Mouse (Mus musculus): ENCODE data around the gene Yod1. TPM values are rescaled to one million over a fixed set of nuclear protein-coding genes. Genes with fewer than 3 reads are reported as not detected.

Gene Yod1
- 10 to 100 TPM; 16.0 to 17.2 TPM for total RNA-seq (2021)
- long read RNA-seq, experiment 1: 0 reads
- long read RNA-seq, experiment 2: 0 reads

DNA sequence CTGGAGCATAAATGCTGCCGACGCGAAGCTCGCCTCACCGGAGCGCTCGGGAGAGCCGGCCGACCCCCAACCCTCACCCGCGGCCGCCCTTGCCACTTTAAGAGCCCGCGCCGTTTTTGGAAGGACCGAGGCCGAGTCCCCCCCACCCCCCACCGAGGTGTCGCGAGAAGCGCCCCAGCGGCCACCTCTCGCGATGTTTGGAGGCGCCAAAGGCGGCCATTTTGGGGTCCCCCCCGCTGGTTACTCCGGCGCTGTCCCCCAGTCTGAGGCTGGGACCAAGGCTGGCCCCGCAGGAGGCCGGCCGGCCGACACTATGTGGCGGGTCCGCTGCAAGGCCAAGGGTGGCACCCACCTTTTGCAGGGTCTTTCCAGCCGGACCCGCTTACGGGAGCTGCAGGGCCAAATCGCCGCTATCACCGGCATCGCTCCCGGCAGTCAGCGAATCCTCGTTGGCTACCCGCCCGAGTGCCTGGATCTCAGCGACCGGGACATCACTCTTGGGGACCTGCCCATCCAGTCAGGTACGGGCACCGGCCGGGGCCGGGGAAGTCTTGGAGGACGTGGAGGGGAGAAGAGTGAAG lies at the start of gene Yod1:
Gene Yod1 (plus strand): TSS at position 37 of the 581 bp plus-strand sequence.
- no peak for TF ChIP-seq CTCF (IDR thresholded peaks at IDR 0.05)
- peak within 1 kb of the TSS; percentile 99 for H3K4me3 ChIP-seq
- peak within 1 kb of the TSS; percentile 96 for H3K27ac ChIP-seq
- DNase-seq (ENCODE audit: extremely low spot score in 1 of 2, low spot score in 2 of 2): peak; percentile 87 to 91
- intact Hi-C loops (cut with DNase I): loop anchor here (10.0 kb wide), 1 partner anchor 337 kb away; no protein-coding TSS in a partner anchor

DNA sequence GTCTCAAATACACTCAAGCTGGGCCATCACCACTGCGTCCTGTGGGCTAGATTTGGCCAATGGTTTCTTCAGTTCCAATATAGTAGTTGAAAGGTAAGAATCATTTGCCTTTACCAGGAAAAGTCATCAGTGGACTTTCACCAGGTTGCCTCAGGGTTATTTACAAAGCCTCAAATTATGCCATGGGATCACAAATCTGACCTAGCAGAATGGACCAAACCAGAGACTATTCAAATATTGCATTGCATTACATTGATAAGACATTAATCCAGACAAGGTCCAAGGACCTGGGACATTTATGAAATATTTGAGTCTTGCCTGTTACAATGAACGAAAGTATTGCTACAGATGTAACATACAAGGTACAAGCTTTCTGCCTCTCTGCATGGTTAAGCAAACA lies 38.6 kb upstream of the Yod1 start:
- intact Hi-C loops (cut with DNase I): no loop called here
- TF ChIP-seq CTCF (IDR thresholded peaks at IDR 0.05): no peak
- Histone ChIP-seq H3K4me3 (no peak overlapping the region), H3K27ac (no peak overlapping the region)
- DNase-seq (ENCODE audit: extremely low spot score in 1 of 2, low spot score in 2 of 2): no peak

DNA sequence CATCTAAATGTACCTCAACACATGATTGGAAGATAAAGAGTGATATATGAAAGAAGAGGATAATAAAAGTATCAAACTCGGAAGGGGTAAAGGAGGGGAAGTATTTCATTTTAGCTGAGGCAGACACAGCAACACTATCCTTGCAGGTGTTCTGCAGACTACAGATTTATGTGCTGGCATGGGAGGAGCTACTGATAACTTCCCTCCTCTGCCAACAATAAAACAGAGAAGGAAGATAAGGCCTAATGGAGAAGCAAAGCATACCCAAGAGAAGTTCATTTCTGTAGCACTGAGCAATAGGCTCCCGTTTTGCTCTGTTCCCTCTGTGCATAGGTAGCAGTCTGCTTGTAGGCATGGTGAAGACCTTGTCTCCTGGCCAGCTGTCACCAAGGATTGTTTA lies 36.1 kb upstream of the Yod1 start:
- H3K4me3 ChIP-seq: no peak overlapping the region
- H3K27ac ChIP-seq: no peak overlapping the region
- intact Hi-C loops (cut with DNase I): no loop called here
- DNase-seq (ENCODE audit: extremely low spot score in 1 of 2, low spot score in 2 of 2): no peak
- TF ChIP-seq CTCF (IDR thresholded peaks at IDR 0.05): no peak

DNA sequence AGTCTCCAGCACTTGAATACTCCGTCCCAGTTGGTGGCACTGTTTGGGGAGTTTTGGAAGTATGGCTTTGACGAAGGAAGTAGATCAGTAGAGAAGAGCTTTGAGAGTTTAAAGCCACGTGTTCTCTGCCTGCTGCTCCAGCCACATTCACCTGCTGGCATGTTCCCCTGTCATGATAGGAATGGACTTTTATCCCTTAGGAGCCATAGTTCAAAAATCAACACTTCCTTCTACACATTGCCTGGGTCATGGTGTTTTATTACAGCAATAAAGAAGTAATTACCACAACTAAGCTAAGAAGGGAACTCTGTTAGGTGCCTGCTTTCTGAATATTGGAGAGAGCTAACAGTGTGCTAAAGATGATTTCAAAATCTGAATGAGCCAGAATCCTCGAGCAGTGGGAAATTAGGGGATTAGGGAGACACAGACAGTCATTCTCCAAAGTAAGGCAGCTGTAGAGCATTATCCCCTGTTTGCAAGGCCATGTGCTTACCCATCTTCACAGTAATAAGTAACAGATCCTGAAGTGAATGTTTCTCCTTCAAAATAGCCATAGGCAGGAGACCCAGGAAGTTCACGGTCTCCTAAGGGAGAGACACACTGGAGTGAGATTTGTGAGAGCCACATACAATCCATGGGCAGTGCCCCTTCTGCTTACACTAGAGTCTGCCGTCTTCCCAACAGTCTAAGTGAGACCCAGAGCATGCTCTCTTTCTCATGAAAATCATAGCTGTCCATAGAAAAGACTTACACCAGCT lies 35.3 kb upstream of the Yod1 start:
- no peak for DNase-seq (ENCODE audit: extremely low spot score in 1 of 2, low spot score in 2 of 2)
- H3K4me3 ChIP-seq: no peak overlapping the region
- no peak overlapping the region for H3K27ac ChIP-seq
- intact Hi-C loops (cut with DNase I): no loop called here
- no peak for TF ChIP-seq CTCF (IDR thresholded peaks at IDR 0.05)

DNA sequence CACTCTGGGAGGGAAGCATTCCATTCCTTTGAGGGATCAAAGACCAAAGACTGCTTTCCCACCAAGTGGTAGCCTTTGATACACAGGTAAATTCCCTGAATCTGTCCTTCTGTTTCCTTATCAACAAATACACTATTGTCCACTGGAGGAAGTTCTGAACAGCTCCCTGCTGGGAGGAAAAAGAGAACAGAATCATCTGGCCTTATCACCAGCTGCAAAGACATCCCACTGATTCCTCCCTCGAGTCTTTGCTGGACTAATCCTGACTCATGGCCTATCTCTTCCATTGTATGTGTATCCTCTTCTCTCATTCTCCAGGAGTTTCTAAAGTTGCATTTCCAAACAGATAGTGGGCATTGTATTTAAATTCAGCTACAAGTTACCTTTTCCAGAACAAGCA lies 33.2 kb upstream of the Yod1 start:
- Histone ChIP-seq H3K27ac (no peak overlapping the region), H3K4me3 (no peak overlapping the region)
- TF ChIP-seq CTCF (IDR thresholded peaks at IDR 0.05): no peak
- intact Hi-C loops (cut with DNase I): no loop called here
- no peak for DNase-seq (ENCODE audit: extremely low spot score in 1 of 2, low spot score in 2 of 2)

GRCm38 (mm10) chr1:130698601-130699000 lies 18.5 kb upstream of the Yod1 start:
- H3K4me3 ChIP-seq: no peak overlapping the region
- TF ChIP-seq CTCF (IDR thresholded peaks at IDR 0.05): no peak
- H3K27ac ChIP-seq: no peak overlapping the region
- DNase-seq (ENCODE audit: extremely low spot score in 1 of 2, low spot score in 2 of 2): no peak
- intact Hi-C loops (cut with DNase I): no loop called here

DNA sequence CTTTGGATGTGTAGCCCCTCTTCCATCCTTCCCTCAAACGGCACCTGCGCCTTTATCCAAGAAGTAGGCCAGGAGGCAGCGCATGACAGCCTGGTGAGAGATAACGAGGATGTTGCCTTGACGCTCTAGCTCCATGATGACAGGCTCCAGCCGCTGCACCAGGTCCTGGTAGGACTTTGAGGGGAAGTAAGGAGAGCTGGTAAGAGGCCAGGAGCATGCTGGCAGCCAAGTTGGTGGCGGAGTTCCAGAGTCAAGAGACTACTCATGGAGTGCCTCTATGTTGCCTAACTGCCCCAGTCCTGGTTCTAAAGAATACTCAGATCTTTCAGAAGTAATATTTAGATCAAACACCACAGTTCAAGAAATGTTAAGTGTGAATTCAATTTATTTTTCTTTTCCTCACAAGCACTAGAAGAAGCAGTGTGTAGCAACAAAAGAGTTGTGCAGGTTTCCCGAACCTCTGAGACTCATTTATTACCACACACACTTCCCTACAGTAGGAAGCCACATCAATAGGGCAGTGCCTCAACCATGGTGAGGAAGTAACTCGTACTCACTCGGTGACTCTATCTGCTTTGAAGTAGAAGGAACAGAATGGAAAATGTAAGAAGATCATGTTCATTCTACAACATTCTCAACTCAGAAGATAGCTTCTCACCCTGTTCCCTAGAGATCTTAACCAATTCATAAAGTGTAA lies 17.0 kb upstream of the Yod1 start:
- H3K4me3 ChIP-seq: no peak overlapping the region
- TF ChIP-seq CTCF (IDR thresholded peaks at IDR 0.05): no peak
- no peak overlapping the region; the same call in 1 of the 2 replicates for H3K27ac ChIP-seq
- no peak for DNase-seq (ENCODE audit: extremely low spot score in 1 of 2, low spot score in 2 of 2)
- intact Hi-C loops (cut with DNase I): no loop called here

GRCm38 (mm10) chr1:130701976-130702375 lies 15.2 kb upstream of the Yod1 start:
- TF ChIP-seq CTCF (IDR thresholded peaks at IDR 0.05): no peak
- Histone ChIP-seq H3K4me3 (no peak overlapping the region), H3K27ac (no peak overlapping the region)
- DNase-seq (ENCODE audit: extremely low spot score in 1 of 2, low spot score in 2 of 2): no peak
- intact Hi-C loops (cut with DNase I): no loop called here

DNA sequence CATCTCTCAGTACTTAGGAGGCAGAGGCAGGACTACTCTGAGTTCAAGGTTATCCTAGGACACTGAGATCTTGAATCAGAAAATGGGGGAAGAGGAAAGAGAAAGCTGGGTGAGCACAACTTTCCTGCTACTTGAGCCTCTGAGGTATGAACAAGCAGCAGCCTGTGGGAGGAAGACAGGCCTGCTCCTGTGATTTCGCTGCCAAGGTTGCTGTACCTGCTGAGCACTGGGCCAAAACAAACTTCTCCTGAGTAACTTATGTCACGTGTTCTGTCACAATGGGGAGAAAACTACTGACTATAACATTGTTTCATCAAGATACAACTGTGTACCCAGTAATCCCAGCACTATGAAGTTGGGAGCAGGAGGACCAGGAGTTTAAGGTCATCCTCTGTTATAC lies 13.5 kb upstream of the Yod1 start:
- TF ChIP-seq CTCF (IDR thresholded peaks at IDR 0.05): no peak
- no peak for DNase-seq (ENCODE audit: extremely low spot score in 1 of 2, low spot score in 2 of 2)
- intact Hi-C loops (cut with DNase I): no loop called here
- Histone ChIP-seq H3K4me3 (no peak overlapping the region), H3K27ac (no peak overlapping the region)

GRCm38 (mm10) chr1:130710283-130711080 lies 6.6 kb upstream of the Yod1 start:
- no peak for DNase-seq (ENCODE audit: extremely low spot score in 1 of 2, low spot score in 2 of 2)
- Histone ChIP-seq H3K4me3 (no peak overlapping the region), H3K27ac (no peak overlapping the region)
- TF ChIP-seq CTCF (IDR thresholded peaks at IDR 0.05): no peak
- intact Hi-C loops (cut with DNase I): loop anchor here (10.0 kb wide), 1 partner anchor 344 kb away; no protein-coding TSS in a partner anchor

DNA sequence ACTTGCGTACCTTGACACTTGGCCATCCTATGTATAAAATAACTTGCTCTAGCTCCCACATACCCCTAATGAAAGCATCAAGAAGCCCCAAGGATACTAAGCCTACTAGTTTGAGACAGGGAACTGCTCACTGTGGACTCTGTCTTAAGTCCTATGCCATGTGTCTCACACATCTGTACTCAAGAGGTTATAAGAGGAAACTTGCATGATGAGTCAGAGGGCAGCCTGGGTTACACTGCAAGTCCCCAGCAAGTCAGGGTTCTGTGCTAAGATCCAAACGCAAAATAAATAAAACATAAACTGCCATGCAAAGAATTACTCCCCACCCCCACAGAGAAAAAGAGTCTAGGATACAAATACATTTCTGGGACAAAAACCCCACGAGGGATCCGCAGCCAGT lies 3.1 kb upstream of the Yod1 start:
- intact Hi-C loops (cut with DNase I): loop anchor here (10.0 kb wide), 1 partner anchor 341 kb away; no protein-coding TSS in a partner anchor
- DNase-seq (ENCODE audit: extremely low spot score in 1 of 2, low spot score in 2 of 2): no peak
- no peak overlapping the region for H3K4me3 ChIP-seq
- H3K27ac ChIP-seq: no peak overlapping the region
- TF ChIP-seq CTCF (IDR thresholded peaks at IDR 0.05): no peak
